Mouse (Mus musculus) cortical plate, adult 2 months (tissue): ENCODE results near the gene Pip5k1c. TPM values are rescaled to one million over a fixed set of nuclear protein-coding genes. Genes with fewer than 3 reads are reported as not detected.

Experiments used
- H3K27ac ChIP-seq: fragments of 200-500 bp; 2 replicates; pipeline ENCODE4 v1.5.1; 2012; ENCODE audit warnings: low read length, control low read depth, inconsistent platforms; ENCODE audit not compliant: insufficient read depth
- H3K4me1 ChIP-seq: fragments of 200-500 bp; 2 replicates; pipeline ENCODE4 v1.6.1; 2011; ENCODE audit warnings: low read length; ENCODE audit not compliant: control insufficient read depth, insufficient read depth
- H3K4me3 ChIP-seq: fragments of 200-500 bp; 2 replicates; pipeline ENCODE4 v1.5.1; 2011; ENCODE audit warnings: mild to moderate bottlenecking, low read length, control low read depth; ENCODE audit not compliant: insufficient read depth
- CTCF ChIP-seq: fragments of 200-500 bp; IDR thresholded peaks from 2 replicates; pipeline ENCODE4 v1.5.1; 2011; ENCODE audit warnings: mild to moderate bottlenecking, control low read depth, low read length; ENCODE audit not compliant: insufficient read depth; ENCODE audit errors: extremely low read depth
- POLR2A ChIP-seq: fragments of 200-500 bp; IDR thresholded peaks from 2 replicates; pipeline ENCODE4 v1.6.1; 2011; ENCODE audit warnings: mild to moderate bottlenecking, low read length, control low read depth; ENCODE audit not compliant: insufficient read depth; ENCODE audit errors: extremely low read depth
- polyA plus RNA-seq: library from polyadenylated mRNA; depleted of rRNA; stranded (reverse); fragments of >200 nt; gene quantifications from 2 replicates; pipeline ENCODE4 v1.2.3, GENCODE M21; 2012

Gene Pip5k1c
- polyA plus RNA-seq, 1 experiment = 414 TPM

DNA sequence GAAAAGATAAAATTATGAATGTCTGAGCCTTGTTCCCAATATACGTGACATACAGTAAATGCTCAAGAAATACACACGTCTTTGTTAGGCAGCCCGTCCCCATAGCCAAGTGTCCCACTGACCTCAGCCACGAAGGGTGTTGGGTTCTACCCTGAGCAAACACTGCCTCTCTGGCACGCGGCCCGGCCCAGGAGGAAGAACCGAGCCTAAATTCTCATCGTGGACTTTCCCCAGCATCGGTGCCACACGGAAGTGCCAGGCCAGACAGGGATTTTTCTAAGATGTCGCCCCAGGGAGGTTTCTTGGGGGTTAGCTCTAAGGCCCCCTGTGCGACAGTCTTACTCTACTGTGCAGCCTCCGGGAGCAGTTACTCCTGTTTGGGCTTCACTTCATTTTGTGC is 3.0 kb upstream of the Pip5k1c start:
- Histone ChIP-seq H3K4me1 (no peaks in the 10 kb centered on the region; the same call in 1 of the 2 replicates), H3K27ac (no peak overlapping the region), H3K4me3 (no peak overlapping the region)
- TF ChIP-seq CTCF (no peak), POLR2A (no peak)

DNA sequence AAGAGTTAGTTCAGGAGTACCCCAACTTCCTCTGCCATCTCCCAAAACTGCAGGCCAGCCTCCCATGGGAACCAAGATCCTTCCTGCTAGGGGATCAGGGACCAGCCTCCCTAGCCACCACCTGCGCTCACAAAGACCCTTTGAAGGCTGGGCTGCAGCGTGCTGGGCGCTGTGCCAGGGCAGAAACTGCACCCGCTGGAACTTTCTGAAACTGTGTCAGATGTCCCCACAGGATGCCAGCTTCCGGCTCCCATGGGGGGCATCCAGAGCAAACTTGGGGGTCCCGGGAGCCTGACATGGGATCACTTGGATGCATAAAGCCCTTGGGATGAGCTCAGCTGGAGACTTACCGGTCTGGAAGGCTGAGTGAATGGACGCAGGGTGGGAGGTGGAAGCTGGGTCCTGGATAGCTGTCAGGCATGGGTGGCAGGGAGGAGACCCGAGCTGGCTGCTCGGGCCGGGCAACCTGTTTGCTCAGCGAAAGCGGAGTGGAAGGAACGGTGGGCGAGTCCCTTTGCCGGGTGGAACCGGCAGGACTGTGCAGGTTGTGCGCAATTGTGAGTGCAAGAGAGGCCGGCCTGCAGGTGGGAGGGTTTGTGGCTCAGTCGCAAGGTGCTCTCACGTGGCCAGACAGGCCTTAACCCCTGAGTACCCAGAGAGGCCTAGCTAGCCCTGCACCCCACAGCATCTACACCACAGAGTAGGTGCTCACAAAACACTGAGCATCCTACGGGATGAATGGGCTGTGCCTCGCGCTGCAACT is 1.9 kb upstream of the Pip5k1c start:
- no peak overlapping the region for H3K27ac ChIP-seq
- H3K4me3 ChIP-seq = no peak overlapping the region
- peaks cover 6% of the 10 kb centered on the region for H3K4me1 ChIP-seq
- TF ChIP-seq CTCF (no peak), POLR2A (no peak)

DNA sequence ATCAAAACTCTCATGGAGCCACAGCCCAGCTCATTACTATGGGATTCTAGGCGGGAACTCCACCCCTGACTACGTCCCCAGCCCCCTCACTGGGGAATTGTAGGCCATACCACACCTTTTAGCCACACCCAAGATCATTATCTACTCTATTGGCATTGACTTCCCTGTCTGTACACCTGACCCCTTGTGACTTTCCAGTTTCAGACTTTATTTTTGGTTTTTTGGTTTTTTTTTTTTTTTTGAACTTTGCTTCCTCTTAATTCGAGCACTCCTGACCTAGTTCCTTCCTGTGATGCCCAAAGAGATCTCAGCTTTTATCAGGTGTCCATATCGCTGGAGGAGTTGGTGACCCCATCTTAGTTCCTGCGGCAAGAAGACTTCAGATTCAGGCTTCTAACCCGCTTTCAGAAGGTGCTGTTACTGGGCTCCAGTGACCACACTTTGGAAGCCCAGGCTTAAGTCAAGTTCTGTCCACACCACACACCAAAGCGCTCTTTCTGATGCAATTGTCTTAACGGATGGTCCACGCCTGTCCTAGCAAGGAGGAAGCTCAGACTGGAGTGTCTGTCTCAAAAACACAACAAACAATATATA is 1.2 kb upstream of the Pip5k1c start, which contains the start of gene Tjp3:
Gene Tjp3, minus strand, starts transcription at position 71 of the 594 bp plus-strand sequence.
- H3K27ac ChIP-seq = no peak within 1 kb of the TSS
- H3K4me3 ChIP-seq = no peak within 1 kb of the TSS
- peaks cover 7% of the 10 kb centered on the region for H3K4me1 ChIP-seq
- TF ChIP-seq CTCF = no peak
- TF ChIP-seq POLR2A = no peak

DNA sequence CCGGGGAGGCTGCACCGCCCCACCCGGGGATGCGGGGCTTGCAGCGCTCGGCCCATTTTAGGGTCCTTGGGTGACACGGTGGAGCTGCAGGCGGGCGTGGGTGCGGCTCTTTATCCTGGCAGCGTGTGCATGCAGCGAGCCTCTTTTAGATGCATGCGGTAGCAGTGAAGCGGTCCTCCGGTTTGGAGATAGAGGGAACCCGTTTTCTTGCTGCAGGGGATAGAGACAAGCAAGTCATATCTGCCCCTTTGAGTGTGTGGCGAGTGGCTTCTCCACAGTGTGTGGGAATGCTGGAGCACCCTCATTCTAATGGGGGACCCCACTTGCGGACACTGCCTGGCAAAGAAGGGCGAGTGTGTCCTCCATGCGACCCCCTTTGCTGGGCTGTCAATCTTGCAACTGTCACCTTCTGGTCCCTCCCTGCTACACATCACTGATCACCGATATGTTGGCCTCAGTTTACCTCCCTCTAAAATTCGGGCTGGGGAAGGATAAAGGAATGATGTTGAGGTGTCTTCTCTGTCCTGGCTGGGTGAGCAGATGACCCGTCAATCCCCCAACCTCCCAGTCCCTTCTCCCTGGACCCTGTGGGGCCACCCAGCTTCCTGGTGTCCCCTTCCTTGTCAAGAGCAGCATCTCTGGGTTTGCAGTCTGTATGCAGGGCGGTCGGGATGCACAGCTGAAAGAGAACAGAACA is 719 bp downstream of the Pip5k1c start:
- H3K27ac ChIP-seq = peak overlapping the region; percentile 54
- peak overlapping the region; percentile 90 for H3K4me3 ChIP-seq
- TF ChIP-seq CTCF = no peak
- TF ChIP-seq POLR2A = peak; percentile 39; the same call in 1 of the 2 replicates
- peaks cover 10% of the 10 kb centered on the region for H3K4me1 ChIP-seq

DNA sequence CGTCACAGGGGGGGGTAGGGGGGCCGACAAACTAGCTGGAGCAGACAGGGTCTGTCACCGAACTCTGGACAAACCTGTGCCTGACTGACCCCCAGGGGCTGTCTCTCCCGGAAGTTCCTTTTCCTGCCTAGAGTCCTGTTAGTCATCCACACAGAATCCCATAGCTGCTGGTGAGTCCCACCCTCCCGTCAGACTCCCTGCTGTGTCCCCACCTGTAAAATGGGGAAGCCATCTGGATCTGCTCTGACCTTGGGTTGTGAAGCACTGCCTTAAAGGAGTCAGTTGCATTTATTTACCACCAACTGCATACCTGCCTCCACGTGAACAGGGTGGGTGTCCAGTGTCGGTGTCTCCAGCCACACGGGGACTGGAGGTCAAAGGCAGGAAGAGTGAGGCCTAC is 1.7 kb downstream of the Pip5k1c start:
- H3K4me1 ChIP-seq = peaks cover 17% of the 10 kb centered on the region
- H3K27ac ChIP-seq = peak overlapping the region; percentile 54
- peak overlapping the region; percentile 90 for H3K4me3 ChIP-seq
- TF ChIP-seq POLR2A = no peak
- TF ChIP-seq CTCF = no peak

DNA sequence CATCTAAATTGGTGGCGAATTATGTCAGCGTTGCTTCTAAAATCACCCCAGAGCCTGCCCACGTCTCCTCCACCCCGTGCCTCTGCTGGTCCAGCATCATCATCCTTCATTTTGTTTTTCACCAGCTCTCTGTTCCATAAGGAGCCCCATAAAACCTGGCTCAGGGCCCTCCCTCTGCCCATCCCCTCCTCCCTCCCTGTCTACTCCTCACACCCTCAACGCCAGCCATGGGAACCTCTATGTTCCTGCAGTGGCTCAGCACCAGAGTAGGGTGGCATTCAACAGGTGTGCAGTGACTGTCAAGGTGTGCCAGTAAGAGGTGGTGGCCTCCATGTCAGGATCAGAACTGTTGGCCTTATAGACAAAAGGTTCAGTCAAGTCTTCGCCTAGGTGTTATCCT is 2.4 kb downstream of the Pip5k1c start:
- peak overlapping the region; percentile 90 for H3K4me3 ChIP-seq
- peaks cover 20% of the 10 kb centered on the region for H3K4me1 ChIP-seq
- peak overlapping the region; percentile 54 for H3K27ac ChIP-seq
- peak; percentile 36; the same call in 1 of the 2 replicates for TF ChIP-seq POLR2A
- TF ChIP-seq CTCF = no peak

DNA sequence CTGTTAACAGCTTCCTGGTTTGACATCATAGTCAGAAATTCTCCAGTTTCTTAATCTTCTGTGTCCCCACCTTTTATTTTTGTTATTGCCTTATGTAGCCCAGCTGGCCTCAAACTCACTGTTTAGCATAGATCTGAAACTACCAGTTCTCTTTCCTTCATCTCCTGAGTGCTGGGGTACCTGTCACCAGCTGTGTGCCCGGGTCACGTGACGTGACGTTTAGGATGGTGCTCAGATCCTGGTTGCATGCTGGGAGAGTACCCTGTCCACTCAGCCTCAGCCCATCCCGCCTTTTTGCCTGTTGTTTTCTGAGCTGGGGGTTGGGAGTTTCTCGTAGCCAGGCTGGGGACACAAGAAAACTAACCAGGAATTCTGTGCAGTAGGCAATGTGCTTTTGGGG is 4.5 kb downstream of the Pip5k1c start:
- TF ChIP-seq POLR2A = no peak
- no peak for TF ChIP-seq CTCF
- peak overlapping the region; percentile 73 for H3K27ac ChIP-seq
- H3K4me1 ChIP-seq = peaks cover 27% of the 10 kb centered on the region

DNA sequence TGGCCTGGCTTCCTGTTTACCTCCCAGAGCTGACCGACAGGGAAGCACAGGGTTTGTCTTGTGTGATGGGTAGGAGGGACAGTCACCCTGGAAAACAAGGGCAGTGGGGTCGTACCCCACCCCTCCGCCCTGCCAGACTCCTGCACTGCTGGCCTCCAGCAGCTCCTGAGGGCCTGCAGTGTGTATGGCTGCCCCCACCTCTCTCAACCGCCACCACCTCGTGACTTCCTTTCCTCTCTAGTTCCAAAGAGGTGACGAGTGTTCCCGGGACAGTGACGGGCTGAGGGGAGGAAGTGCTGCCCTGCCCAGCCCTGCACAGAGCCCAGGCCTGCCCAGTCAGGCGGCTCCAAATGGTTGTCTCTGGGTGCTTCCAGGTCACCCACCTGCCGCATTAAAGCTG is 5.1 kb downstream of the Pip5k1c start:
- Histone ChIP-seq H3K4me3 (no peak overlapping the region), H3K27ac (peak overlapping the region; percentile 73), H3K4me1 (peaks cover 30% of the 10 kb centered on the region)
- no peak for TF ChIP-seq POLR2A
- TF ChIP-seq CTCF = no peak

More for the DNA sequence above, 4.5 kb downstream of the Pip5k1c start:
- no peak overlapping the region for H3K4me3 ChIP-seq

DNA sequence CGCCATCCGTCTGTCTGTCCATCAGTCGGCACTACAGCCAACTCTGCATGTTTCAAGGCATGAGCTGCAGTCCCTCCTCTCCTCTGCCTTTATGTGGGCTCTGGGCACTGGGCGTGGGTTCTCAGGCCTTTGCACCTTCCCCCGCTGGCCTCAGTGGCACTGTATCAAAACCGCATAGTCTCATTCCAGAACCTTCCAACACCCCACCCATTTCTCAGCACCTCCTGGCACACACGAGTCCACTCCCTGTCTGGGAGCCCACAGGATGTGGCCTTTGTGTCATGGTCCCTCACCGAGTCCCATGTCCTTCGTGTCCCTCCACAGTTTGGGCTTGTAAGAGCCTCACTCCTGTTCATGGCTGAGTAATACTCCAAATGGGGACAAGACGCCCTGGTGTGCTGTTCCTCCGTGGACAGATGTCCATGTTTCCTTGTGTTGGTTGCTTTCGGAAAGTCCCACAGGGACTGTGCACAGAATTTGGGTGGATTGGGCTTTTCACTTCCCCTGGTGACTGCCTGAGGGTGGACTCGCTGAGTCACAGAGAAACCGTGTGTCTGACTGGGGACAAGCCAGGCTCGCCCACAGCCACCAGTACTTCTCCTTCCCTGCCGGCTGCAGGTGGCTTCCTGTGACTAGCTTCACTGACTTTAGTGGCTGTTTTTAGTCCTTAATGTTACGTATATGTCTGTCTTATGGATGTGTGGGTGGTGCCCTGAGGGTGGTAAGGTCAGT is 5.8 kb downstream of the Pip5k1c start:
- H3K27ac ChIP-seq = peak overlapping the region; percentile 73
- H3K4me1 ChIP-seq = peaks cover 33% of the 10 kb centered on the region
- no peak for TF ChIP-seq CTCF
- TF ChIP-seq POLR2A = 0 out of 2 replicates have a peak, but pooled peaks have one; percentile 31
- no peak overlapping the region for H3K4me3 ChIP-seq
